Comparison of ENCODE assay signal across 8 mouse cellular contexts in genomic region chr4:43979746-43980145, GRCm38 (mm10). TPM values are rescaled to one million over a fixed set of nuclear protein-coding genes. Genes with fewer than 3 reads are reported as not detected.
DNase-seq lines count a peak whose midpoint lies in the region; ATAC-seq and TF ChIP-seq lines count a peak whose summit lies in the region.

No protein-coding gene starts in this region.

- no peak overlapping the region for H3K4me3 ChIP-seq in hindbrain, embryonic 15.5 days
- no peak overlapping the region for H3K4me3 ChIP-seq in hindbrain, embryonic 10.5 days
- no peak overlapping the region for H3K4me3 ChIP-seq in liver, postnatal 0 days (ENCODE audit: low read depth, low read length)

- DNase-seq in hindbrain, embryonic 10.5 days (ENCODE audit: low spot score), result no peak
- DNase-seq in adrenal gland, adult 2 months, result peak; percentile 66
- DNase-seq in cerebellum, postnatal 10 days, result peak; percentile 98 to 99
- DNase-seq in kidney, postnatal 36 days, result peak; percentile 59 to 62
- peak; percentile 14 for DNase-seq in liver, postnatal 0 days
- no peak for DNase-seq in spleen, postnatal 36 days (ENCODE audit: low spot score in 2 of 2)

- H3K4me1 ChIP-seq in hindbrain, embryonic 15.5 days (replicated peaks), result peaks cover 28% of the 10 kb centered on the region
- H3K4me1 ChIP-seq in hindbrain, embryonic 10.5 days (replicated peaks), result peaks cover 28% of the 10 kb centered on the region
- peaks cover 23% of the 10 kb centered on the region for H3K4me1 ChIP-seq in liver, postnatal 0 days (ENCODE audit: insufficient read depth)

- H3K9me3 ChIP-seq in hindbrain, embryonic 15.5 days, result no peaks in the 10 kb centered on the region
- no peaks in the 10 kb centered on the region for H3K9me3 ChIP-seq in hindbrain, embryonic 10.5 days
- no peaks in the 10 kb centered on the region for H3K9me3 ChIP-seq in liver, postnatal 0 days (ENCODE audit: low read length)

- TF ChIP-seq CTCF in liver, postnatal 0 days (IDR thresholded peaks at IDR 0.05; ENCODE audit: low read depth), result no peak

- no peak overlapping the region for H3K9ac ChIP-seq in hindbrain, embryonic 15.5 days
- H3K9ac ChIP-seq in liver, postnatal 0 days (replicated peaks), result no peak overlapping the region

- no peak for TF ChIP-seq EP300 in liver, postnatal 0 days (IDR thresholded peaks at IDR 0.05; ENCODE audit: low read depth)

- ATAC-seq in hindbrain, embryonic 15.5 days (ENCODE audit: low FRiP score, low read depth), result peak; percentile 52
- ATAC-seq in liver, postnatal 0 days, result no peak
- ATAC-seq in monocyte, adult 5-6 weeks (replicated peaks; ENCODE audit: insufficient number of reproducible peaks, low FRiP score, low TSS enrichment, poor library complexity, severe bottlenecking), result no peak

- H3K27ac ChIP-seq in hindbrain, embryonic 15.5 days (replicated peaks), result peak overlapping the region; percentile 56; the same call in 1 of the 2 replicates
- H3K27ac ChIP-seq in hindbrain, embryonic 10.5 days, result no peak overlapping the region
- H3K27ac ChIP-seq in liver, postnatal 0 days (ENCODE audit: low read depth), result no peak overlapping the region

- 52% methylated on average over 3 of the region's 3 CpGs for WGBS in hindbrain, embryonic 15.5 days
- 81% methylated on average over 3 of the region's 3 CpGs for WGBS in hindbrain, embryonic 10.5 days
- 82% methylated on average over 3 of the region's 3 CpGs for WGBS in liver, postnatal 0 days (ENCODE audit: insufficient replicate concordance)

- no peaks in the 10 kb centered on the region for H3K36me3 ChIP-seq in hindbrain, embryonic 15.5 days
- no peaks in the 10 kb centered on the region for H3K36me3 ChIP-seq in hindbrain, embryonic 10.5 days
- H3K36me3 ChIP-seq in liver, postnatal 0 days (replicated peaks; ENCODE audit: insufficient read depth, low read length), result no peaks in the 10 kb centered on the region; the same call in 1 of the 2 replicates

- H3K27me3 ChIP-seq in hindbrain, embryonic 15.5 days, result no peaks in the 10 kb centered on the region
- H3K27me3 ChIP-seq in hindbrain, embryonic 10.5 days (ENCODE audit: insufficient read depth, poor library complexity, severe bottlenecking), result peaks cover 48% of the 10 kb centered on the region
- no peaks in the 10 kb centered on the region for H3K27me3 ChIP-seq in liver, postnatal 0 days (ENCODE audit: insufficient read depth, low read length)

- no peak overlapping the region for H3K4me2 ChIP-seq in hindbrain, embryonic 15.5 days
- H3K4me2 ChIP-seq in liver, postnatal 0 days (ENCODE audit: low read depth, low read length), result no peak overlapping the region

RNA-seq across cellular contexts. Expression of gene Ccin, which starts 3.5 kb away (rescaled TPM):
- polyA plus RNA-seq in hindbrain, embryonic 15.5 days (2015; fragmentation: Nextera tagmentation; extraction: Ambion mirVana), result not detected in 2 replicates
- not detected in 2 replicates for polyA plus RNA-seq in hindbrain, embryonic 10.5 days (2016; fragmentation: Nextera tagmentation; extraction: Ambion mirVana)
- not detected for total RNA-seq in adrenal gland, adult 2 months (2021)
- polyA plus RNA-seq in adrenal gland, adult 2 months (2012; rRNA removed), result 0.04 TPM in 1 of 2 replicates, not detected in the other
- not detected in 2 replicates for polyA plus RNA-seq in liver, postnatal 0 days (2015; fragmentation: Nextera tagmentation; extraction: Ambion mirVana)
- 0.39 TPM in 1 of 3 replicates, not detected in the others for total RNA-seq in monocyte, adult 5-6 weeks (2017)

RNA-seq across cellular contexts. Expression of gene Glipr2, which starts 22.5 kb away (rescaled TPM):
- 35.2 and 38.8 TPM in 2 replicates for polyA plus RNA-seq in hindbrain, embryonic 15.5 days (2015; fragmentation: Nextera tagmentation; extraction: Ambion mirVana)
- 70.2 and 84.9 TPM in 2 replicates for polyA plus RNA-seq in hindbrain, embryonic 10.5 days (2016; fragmentation: Nextera tagmentation; extraction: Ambion mirVana)
- total RNA-seq in adrenal gland, adult 2 months (2021), result 1 to 10 TPM; 3.9 to 4.4 TPM
- 2.3 and 3.2 TPM in 2 replicates for polyA plus RNA-seq in adrenal gland, adult 2 months (2012; rRNA removed)
- 19.4 and 20.4 TPM in 2 replicates for polyA plus RNA-seq in liver, postnatal 0 days (2015; fragmentation: Nextera tagmentation; extraction: Ambion mirVana)
- 116 to 119 TPM (median 118 TPM) in 3 replicates for total RNA-seq in monocyte, adult 5-6 weeks (2017)

RNA-seq across cellular contexts. Expression of gene Clta, which starts 24.5 kb away (rescaled TPM):
- polyA plus RNA-seq in hindbrain, embryonic 15.5 days (2015; fragmentation: Nextera tagmentation; extraction: Ambion mirVana), result 342 and 343 TPM in 2 replicates
- polyA plus RNA-seq in hindbrain, embryonic 10.5 days (2016; fragmentation: Nextera tagmentation; extraction: Ambion mirVana), result 220 and 239 TPM in 2 replicates
- total RNA-seq in adrenal gland, adult 2 months (2021), result 100 to 1,000 TPM; 182 to 183 TPM
- polyA plus RNA-seq in adrenal gland, adult 2 months (2012; rRNA removed), result 141 and 143 TPM in 2 replicates
- polyA plus RNA-seq in liver, postnatal 0 days (2015; fragmentation: Nextera tagmentation; extraction: Ambion mirVana), result 136 and 144 TPM in 2 replicates
- 320 to 466 TPM (median 446 TPM) in 3 replicates for total RNA-seq in monocyte, adult 5-6 weeks (2017)

Comparison
In these comparisons a context has a peak if more than half of its experiments do, and no peak if none do; other contexts are left out.
1. DNase-seq: peak in adrenal gland, adult 2 months (single experiment), cerebellum, postnatal 10 days (2 of 2), kidney, postnatal 36 days (2 of 2) and liver, postnatal 0 days (single experiment); none in hindbrain, embryonic 10.5 days (single experiment) and spleen, postnatal 36 days (0 of 2).